Mouse (Mus musculus) lung, postnatal 0 days (tissue): ENCODE measurements around the gene Dhdh. TPM values are rescaled to one million over a fixed set of nuclear protein-coding genes. Genes with fewer than 3 reads are reported as not detected.
A peak's percentile ranks its signal among the peaks of the same experiment; 100 is the strongest.

Experiments
- ATAC-seq: fragments of 200-750 bp; cut with Nextera tagmentation; 2 replicates; pipeline ENCODE4 v1.8.0; 2017; ENCODE audit warnings: moderate library complexity
- DNase-seq: peaks from one replicate; pipeline ENCODE4 v3.0.0-alpha.2; 2016; ENCODE audit warnings: low spot score
- H3K27ac ChIP-seq: fragments of 300-500 bp; sonication (generic); 2 replicates; pipeline ENCODE4 v1.5.1; 2014; ENCODE audit warnings: antibody characterized with exemption, mild to moderate bottlenecking, low read length, mixed read lengths
- H3K27me3 ChIP-seq: fragments of 300-500 bp; sonication (generic); replicated peaks from 2 replicates; pipeline ENCODE4 v1.6.1; 2014; ENCODE audit warnings: low read length, mixed read lengths; ENCODE audit not compliant: insufficient read depth
- H3K36me3 ChIP-seq: fragments of 300-500 bp; sonication (generic); 2 replicates; pipeline ENCODE4 v1.6.1; 2014; ENCODE audit warnings: low read length, mixed read lengths; ENCODE audit not compliant: insufficient read depth
- H3K4me1 ChIP-seq: fragments of 300-500 bp; sonication (generic); 2 replicates; pipeline ENCODE4 v1.6.1; 2014; ENCODE audit warnings: antibody characterized with exemption, low read depth, low read length, mixed read lengths; ENCODE audit not compliant: insufficient read depth
- H3K4me2 ChIP-seq: fragments of 300-500 bp; sonication (generic); replicated peaks from 2 replicates; pipeline ENCODE4 v1.6.1; 2014; ENCODE audit warnings: low read depth, mild to moderate bottlenecking, low read length, moderate library complexity, mixed read lengths
- H3K4me3 ChIP-seq: fragments of 300-500 bp; sonication (generic); 2 replicates; pipeline ENCODE4 v1.5.1; 2014; ENCODE audit warnings: low read depth, low read length
- H3K9ac ChIP-seq: fragments of 300-500 bp; sonication (generic); replicated peaks from 2 replicates; pipeline ENCODE4 v1.6.1; 2014; ENCODE audit warnings: low read depth, mild to moderate bottlenecking
- H3K9me3 ChIP-seq: fragments of 300-500 bp; sonication (generic); 2 replicates; pipeline ENCODE4 v1.6.1; 2016; ENCODE audit warnings: low read length, mixed read lengths
- CTCF ChIP-seq: IDR thresholded peaks from 2 replicates; pipeline ENCODE4 v1.5.1; 2016; ENCODE audit warnings: antibody characterized with exemption, mild to moderate bottlenecking
- EP300 ChIP-seq: IDR thresholded peaks from 2 replicates; pipeline ENCODE4 v1.6.1; 2016; ENCODE audit warnings: antibody characterized with exemption, mild to moderate bottlenecking, control low read depth
- WGBS: fragments of 180-500 bp; shearing (Covaris S2); extraction: QIAGEN DNeasy Blood & Tissue Kit; methylation state at CpG from one replicate; pipeline ENCODE4 v1.1.7; 2014; 5-methylcytosine and 5-hydroxymethylcytosine counted together
- microRNA-seq: library from miRNA; unstranded; fragments of <30 nt; microRNA quantifications from one replicate; pipeline ENCODE4, GENCODE M21; 2016
- polyA plus RNA-seq: library from polyadenylated mRNA; unstranded; fragments of >200 nt; fragmentation: Nextera tagmentation; extraction: Ambion mirVana; gene quantifications from 2 replicates; pipeline ENCODE4 v1.2.1, GENCODE M21; 2015

Dhdh gene
- polyA plus RNA-seq, 1 experiment from 2014 or later, result 3.5 TPM

- ATAC-seq, result peak; percentile 96
- Histone ChIP-seq H3K36me3 (peaks cover under 1% of the 10 kb centered on the region; the same call in 1 of the 2 replicates), H3K9ac (peak within 1 kb of the TSS; percentile 64), H3K27ac (peak within 1 kb of the TSS; percentile 91), H3K4me1 (peaks cover 26% of the 10 kb centered on the region; the same call in 1 of the 2 replicates), H3K27me3 (no peaks in the 10 kb centered on the region), H3K4me3 (peak within 1 kb of the TSS; percentile 63), H3K4me2 (peak within 1 kb of the TSS; percentile 86), H3K9me3 (no peaks in the 10 kb centered on the region)
- WGBS, result under 1% methylated on average over 45 of the region's 45 CpGs
- peak; percentile 81 for TF ChIP-seq EP300
- TF ChIP-seq CTCF, result peak; percentile 98
- peak; percentile 100 for DNase-seq
Observed at GRCm38 (mm10) chr7:45434203-45435015, 54.2 kb downstream of the Dhdh start, which contains the start of gene Gys1. Gene Gys1, plus strand, starts transcription at chr7:45434844.

GRCm38 (mm10) chr7:45433835-45434202, 54.8 kb downstream of the Dhdh start:
- DNase-seq (no peak), ATAC-seq (no peak)
- TF ChIP-seq CTCF, result no peak
- no peak for TF ChIP-seq EP300
- no peaks in the 10 kb centered on the region for H3K9me3 ChIP-seq
- peak overlapping the region; percentile 55 for H3K4me3 ChIP-seq
- 0% methylated on average over 7 of the region's 7 CpGs for WGBS
- H3K36me3 ChIP-seq, result peaks cover 6% of the 10 kb centered on the region
- H3K4me2 ChIP-seq, result peak overlapping the region; percentile 86
- peak overlapping the region; percentile 55 for H3K9ac ChIP-seq
- peaks cover 26% of the 10 kb centered on the region; the same call in 1 of the 2 replicates for H3K4me1 ChIP-seq
- H3K27ac ChIP-seq, result peak overlapping the region; percentile 72
- H3K27me3 ChIP-seq, result no peaks in the 10 kb centered on the region

- TF ChIP-seq EP300 (no peak), CTCF (no peak)
- H3K36me3 ChIP-seq, result peaks cover 37% of the 10 kb centered on the region
- no peaks in the 10 kb centered on the region for H3K9me3 ChIP-seq
- DNase-seq (no peak), ATAC-seq (no peak)
- H3K9ac ChIP-seq, result no peak overlapping the region
- WGBS, result 81% methylated on average over 8 of the region's 8 CpGs
- no peaks in the 10 kb centered on the region for H3K27me3 ChIP-seq
- no peaks in the 10 kb centered on the region for H3K4me1 ChIP-seq
- H3K27ac ChIP-seq, result no peak overlapping the region
- H3K4me2 ChIP-seq, result no peak overlapping the region
- no peak overlapping the region for H3K4me3 ChIP-seq
Observed at GRCm38 (mm10) chr7:45426556-45426955, 62.0 kb downstream of the Dhdh start.

- WGBS, result 92% methylated on average over 14 of the region's 14 CpGs
- no peak overlapping the region for H3K4me3 ChIP-seq
- H3K9me3 ChIP-seq, result no peaks in the 10 kb centered on the region
- H3K36me3 ChIP-seq, result peaks cover 24% of the 10 kb centered on the region
- H3K9ac ChIP-seq, result no peak overlapping the region
- no peaks in the 10 kb centered on the region for H3K4me1 ChIP-seq
- no peak for ATAC-seq
- no peak overlapping the region for H3K4me2 ChIP-seq
- H3K27me3 ChIP-seq, result 0 out of 2 replicates have a peak, but pooled peaks cover 5% of the 10 kb centered on the region
- DNase-seq, result no peak
- TF ChIP-seq EP300 (no peak), CTCF (no peak)
- no peak overlapping the region for H3K27ac ChIP-seq
Observed at GRCm38 (mm10) chr7:45421194-45421593, 67.4 kb downstream of the Dhdh start.

Small RNA genes within 50 kb of the gene (microRNA-seq; reads per million reads assigned to microRNA genes)
- gene Gm22133, result not detected

Other genes starting within 250 kb of the Dhdh start
- gene Cd37, start 249.7 kb downstream of the Dhdh start, polyA plus RNA-seq, result 9.1 and 9.8 TPM in 2 replicates
- not detected in 2 replicates for gene Slc6a16, start 247.7 kb downstream of the Dhdh start, polyA plus RNA-seq
- gene Slc6a21, start 211.3 kb downstream of the Dhdh start, polyA plus RNA-seq, result not detected in 2 replicates
- 19.2 and 21.9 TPM in 2 replicates for gene Trpm4, start 155.0 kb downstream of the Dhdh start, polyA plus RNA-seq
- 0.50 and 0.54 TPM in 2 replicates for gene Hrc, start 153.5 kb downstream of the Dhdh start, polyA plus RNA-seq
- 1.8 and 2.0 TPM in 2 replicates for gene Ppfia3, start 121.8 kb downstream of the Dhdh start, polyA plus RNA-seq
- gene Lin7b, start 118.2 kb downstream of the Dhdh start, polyA plus RNA-seq, result 0.49 TPM in 1 of 2 replicates, not detected in the other
- gene Snrnp70, start 93.1 kb downstream of the Dhdh start, polyA plus RNA-seq, result 85.3 and 104 TPM in 2 replicates
- 0.16 and 0.24 TPM in 2 replicates for gene Kcna7, start 83.2 kb downstream of the Dhdh start, polyA plus RNA-seq
- gene Ntf5, start 75.1 kb downstream of the Dhdh start, polyA plus RNA-seq, result 7.1 and 7.2 TPM in 2 replicates
- gene Lhb, start 68.0 kb downstream of the Dhdh start, polyA plus RNA-seq, result 4.5 and 4.7 TPM in 2 replicates
- 19.2 and 19.6 TPM in 2 replicates for gene Gys1, start 54.0 kb downstream of the Dhdh start, polyA plus RNA-seq
- 59.9 and 63.5 TPM in 2 replicates for gene Ruvbl2, start 50.7 kb downstream of the Dhdh start, polyA plus RNA-seq
- 5,808 and 6,026 TPM in 2 replicates for gene Ftl1, start 28.9 kb downstream of the Dhdh start, polyA plus RNA-seq
- 144 and 155 TPM in 2 replicates for gene Bax, start 21.9 kb downstream of the Dhdh start, polyA plus RNA-seq
- 0.25 and 0.52 TPM in 2 replicates for gene Tulp2, start 6.9 kb downstream of the Dhdh start, polyA plus RNA-seq
- gene Gm45808, start 2.0 kb downstream of the Dhdh start, polyA plus RNA-seq, result not detected in 2 replicates
- 203 and 213 TPM in 2 replicates for gene Nucb1, start 21.6 kb upstream of the Dhdh start, polyA plus RNA-seq
- gene Ppp1r15a, start 37.5 kb upstream of the Dhdh start, polyA plus RNA-seq, result 36.6 and 39.1 TPM in 2 replicates
- 2.0 and 2.1 TPM in 2 replicates for gene Plekha4, start 37.5 kb upstream of the Dhdh start, polyA plus RNA-seq
- gene Hsd17b14, start 66.1 kb upstream of the Dhdh start, polyA plus RNA-seq, result 0.95 and 1.4 TPM in 2 replicates
- gene Bcat2, start 81.3 kb upstream of the Dhdh start, polyA plus RNA-seq, result 29.4 and 39.8 TPM in 2 replicates
- gene Fgf21, start 126.7 kb upstream of the Dhdh start, polyA plus RNA-seq, result not detected in 2 replicates
- 0.13 and 0.18 TPM in 2 replicates for gene Fut1, start 128.5 kb upstream of the Dhdh start, polyA plus RNA-seq
- gene Izumo1, start 133.0 kb upstream of the Dhdh start, polyA plus RNA-seq, result 0.19 and 0.32 TPM in 2 replicates
- 43.3 and 49.0 TPM in 2 replicates for gene Rasip1, start 138.7 kb upstream of the Dhdh start, polyA plus RNA-seq
- gene Mamstr, start 151.2 kb upstream of the Dhdh start, polyA plus RNA-seq, result 4.0 and 4.8 TPM in 2 replicates
- 0.27 and 0.84 TPM in 2 replicates for gene Fut2, start 177.6 kb upstream of the Dhdh start, polyA plus RNA-seq
- gene Ntn5, start 195.2 kb upstream of the Dhdh start, polyA plus RNA-seq, result 2.4 TPM in 2 replicates
- 1.0 and 2.0 TPM in 2 replicates for gene Sec1, start 205.6 kb upstream of the Dhdh start, polyA plus RNA-seq
- 1.5 and 2.4 TPM in 2 replicates for gene Car11, start 211.0 kb upstream of the Dhdh start, polyA plus RNA-seq
- gene Dbp, start 216.3 kb upstream of the Dhdh start, polyA plus RNA-seq, result 6.8 and 9.4 TPM in 2 replicates
- gene Rpl18, start 226.7 kb upstream of the Dhdh start, polyA plus RNA-seq, result 720 and 782 TPM in 2 replicates
- 17.9 and 18.2 TPM in 2 replicates for gene Sphk2, start 229.2 kb upstream of the Dhdh start, polyA plus RNA-seq
- gene Fam83e, start 232.4 kb upstream of the Dhdh start, polyA plus RNA-seq, result 1.7 and 2.3 TPM in 2 replicates
- gene Spaca4, start 237.0 kb upstream of the Dhdh start, polyA plus RNA-seq, result not detected in 2 replicates